Mouse (Mus musculus) heart, postnatal 0 days (tissue): ENCODE data around the gene Usp7. TPM values are rescaled to one million over a fixed set of nuclear protein-coding genes. Genes with fewer than 3 reads are reported as not detected.
A peak's percentile ranks its signal among the peaks of the same experiment; 100 is the strongest.

Experiments
- ATAC-seq: fragments of 200-750 bp; cut with Nextera tagmentation; 2 replicates; pipeline ENCODE4 v1.8.0; 2017; ENCODE audit warnings: low read depth, moderate number of reproducible peaks, moderate library complexity; ENCODE audit not compliant: insufficient read depth
- DNase-seq: peaks from one replicate; pipeline ENCODE4 v3.0.0-alpha.2; 2016; ENCODE audit warnings: low spot score
- H3K27ac ChIP-seq: fragments of 300-500 bp; sonication (generic); 2 replicates; pipeline ENCODE4 v1.5.1; 2014; ENCODE audit warnings: low read depth, mild to moderate bottlenecking
- H3K27me3 ChIP-seq: fragments of 300-500 bp; sonication (generic); 2 replicates; pipeline ENCODE4 v1.6.1; 2014; ENCODE audit warnings: low read length, mixed read lengths; ENCODE audit not compliant: control insufficient read depth, insufficient read depth
- H3K36me3 ChIP-seq: fragments of 300-500 bp; sonication (generic); replicated peaks from 2 replicates; pipeline ENCODE4 v1.6.1; 2014; ENCODE audit warnings: low read length, mixed read lengths; ENCODE audit not compliant: control insufficient read depth, insufficient read depth
- H3K4me1 ChIP-seq: fragments of 300-500 bp; sonication (generic); 2 replicates; pipeline ENCODE4 v1.6.1; 2014; ENCODE audit warnings: antibody characterized with exemption; ENCODE audit not compliant: control insufficient read depth, insufficient read depth
- H3K4me2 ChIP-seq: fragments of 300-500 bp; sonication (generic); 2 replicates; pipeline ENCODE4 v1.6.1; 2014; ENCODE audit warnings: low read depth, mild to moderate bottlenecking, low read length, moderate library complexity
- H3K4me3 ChIP-seq: fragments of 300-500 bp; sonication (generic); 2 replicates; pipeline ENCODE4 v1.5.1; 2014; ENCODE audit warnings: low read depth, low read length
- H3K9ac ChIP-seq: fragments of 300-500 bp; sonication (generic); replicated peaks from 2 replicates; pipeline ENCODE4 v1.6.1; 2014; ENCODE audit warnings: low read depth, low read length, mixed read lengths
- H3K9me3 ChIP-seq: fragments of 300-500 bp; sonication (generic); replicated peaks from 2 replicates; pipeline ENCODE4 v1.6.1; 2016; ENCODE audit warnings: low read length; ENCODE audit not compliant: control insufficient read depth
- CTCF ChIP-seq: IDR thresholded peaks from 2 replicates; pipeline ENCODE4 v1.5.1; 2016; ENCODE audit warnings: antibody characterized with exemption, control low read depth, low read depth
- EP300 ChIP-seq: IDR thresholded peaks from 2 replicates; pipeline ENCODE4 v1.6.1; 2016; ENCODE audit warnings: antibody characterized with exemption, low read depth
- WGBS: fragments of 180-500 bp; shearing (Covaris S2); extraction: QIAGEN DNeasy Blood & Tissue Kit; methylation state at CpG from one replicate; pipeline ENCODE4 v1.1.7; 2014; 5-methylcytosine and 5-hydroxymethylcytosine counted together
- polyA plus RNA-seq: library from polyadenylated mRNA; unstranded; fragments of >200 nt; fragmentation: Nextera tagmentation; extraction: Ambion mirVana; gene quantifications from 2 replicates; pipeline ENCODE4 v1.2.1, GENCODE M21; 2015
- total RNA-seq: library from RNA; depleted of rRNA; stranded (reverse); fragments of >200 nt; gene quantifications from 2 replicates; pipeline ENCODE4 v1.2.3, GENCODE M21; 2014; ENCODE audit warnings: low replicate concordance; rRNA removed

Usp7 gene
- total RNA-seq = 33.4 and 51.5 TPM in 2 replicates
- 8.2 and 10.0 TPM in 2 replicates for polyA plus RNA-seq

- DNase-seq (no peak), ATAC-seq (no peak)
- no peak within 1 kb of the TSS for H3K4me2 ChIP-seq
- no peaks in the 10 kb centered on the region for H3K36me3 ChIP-seq
- H3K4me3 ChIP-seq = no peak within 1 kb of the TSS
- TF ChIP-seq EP300 (no peak), CTCF (no peak)
- H3K27ac ChIP-seq = no peak within 1 kb of the TSS
- 89% methylated on average over 20 of the region's 20 CpGs for WGBS
- no peaks in the 10 kb centered on the region for H3K27me3 ChIP-seq
- H3K9me3 ChIP-seq = no peaks in the 10 kb centered on the region
- H3K9ac ChIP-seq = no peak within 1 kb of the TSS
- H3K4me1 ChIP-seq = no peaks in the 10 kb centered on the region
Measured at GRCm38 (mm10) chr16:8791949-8792557, at the start of gene Usp7. Gene Usp7, minus strand, starts transcription at chr16:8792308.

GRCm38 (mm10) chr16:8840557-8840956 is 48.4 kb upstream of the Usp7 start:
- no peak for ATAC-seq
- Histone ChIP-seq H3K4me3 (no peak overlapping the region), H3K9ac (no peak overlapping the region), H3K9me3 (no peaks in the 10 kb centered on the region), H3K4me1 (peaks cover 15% of the 10 kb centered on the region), H3K27me3 (no peaks in the 10 kb centered on the region), H3K4me2 (no peak overlapping the region), H3K27ac (no peak overlapping the region), H3K36me3 (peaks cover 66% of the 10 kb centered on the region)
- 79% methylated on average over 3 of the region's 3 CpGs for WGBS
- no peak for DNase-seq
- no peak for TF ChIP-seq CTCF
- no peak for TF ChIP-seq EP300

GRCm38 (mm10) chr16:8838921-8839320 is 46.8 kb upstream of the Usp7 start:
- H3K36me3 ChIP-seq = peaks cover 58% of the 10 kb centered on the region
- TF ChIP-seq CTCF (no peak), EP300 (no peak)
- ATAC-seq (no peak), DNase-seq (no peak)
- no peaks in the 10 kb centered on the region for H3K9me3 ChIP-seq
- H3K4me2 ChIP-seq = no peak overlapping the region
- H3K9ac ChIP-seq = no peak overlapping the region
- H3K4me1 ChIP-seq = peaks cover 16% of the 10 kb centered on the region
- H3K27me3 ChIP-seq = no peaks in the 10 kb centered on the region
- no peak overlapping the region for H3K27ac ChIP-seq
- no peak overlapping the region for H3K4me3 ChIP-seq

- ATAC-seq (no peak), DNase-seq (no peak)
- H3K27ac ChIP-seq = no peak overlapping the region
- H3K9me3 ChIP-seq = no peaks in the 10 kb centered on the region
- peaks cover 22% of the 10 kb centered on the region for H3K4me1 ChIP-seq
- no peak overlapping the region for H3K4me2 ChIP-seq
- peaks cover 51% of the 10 kb centered on the region for H3K36me3 ChIP-seq
- TF ChIP-seq EP300 (no peak), CTCF (no peak)
- H3K4me3 ChIP-seq = no peak overlapping the region
- no peaks in the 10 kb centered on the region for H3K27me3 ChIP-seq
- WGBS = 85% methylated on average over 1 of the region's 1 CpGs
- no peak overlapping the region for H3K9ac ChIP-seq
Measured at GRCm38 (mm10) chr16:8837595-8837994, 45.5 kb upstream of the Usp7 start.

- H3K4me3 ChIP-seq = no peak overlapping the region
- H3K27ac ChIP-seq = no peak overlapping the region
- 94% methylated on average over 1 of the region's 1 CpGs for WGBS
- H3K4me2 ChIP-seq = no peak overlapping the region
- no peaks in the 10 kb centered on the region for H3K27me3 ChIP-seq
- no peak overlapping the region for H3K9ac ChIP-seq
- TF ChIP-seq EP300 = no peak
- TF ChIP-seq CTCF = no peak
- H3K9me3 ChIP-seq = no peaks in the 10 kb centered on the region
- peaks cover 26% of the 10 kb centered on the region for H3K4me1 ChIP-seq
- peaks cover 50% of the 10 kb centered on the region for H3K36me3 ChIP-seq
- no peak for ATAC-seq
- no peak for DNase-seq
Measured at GRCm38 (mm10) chr16:8836876-8837275, 44.8 kb upstream of the Usp7 start.

- TF ChIP-seq CTCF (no peak; the same call in 1 of the 2 replicates), EP300 (peak; percentile 0; the same call in 1 of the 2 replicates)
- H3K36me3 ChIP-seq = peaks cover 15% of the 10 kb centered on the region
- H3K4me1 ChIP-seq = peaks cover 20% of the 10 kb centered on the region
- H3K27ac ChIP-seq = peak overlapping the region; percentile 99
- WGBS = 2% methylated on average over 12 of the region's 12 CpGs
- peak overlapping the region; percentile 96 for H3K4me3 ChIP-seq
- DNase-seq = peak; percentile 55
- no peaks in the 10 kb centered on the region for H3K9me3 ChIP-seq
- peak overlapping the region; percentile 99 for H3K9ac ChIP-seq
- no peak for ATAC-seq
- H3K27me3 ChIP-seq = no peaks in the 10 kb centered on the region
- H3K4me2 ChIP-seq = peak overlapping the region; percentile 78
Measured at GRCm38 (mm10) chr16:8831241-8831640, 39.1 kb upstream of the Usp7 start.
